Mouse (Mus musculus) liver, embryonic 14.5 days (tissue): ENCODE data around the gene Jsrp1.

Source experiments
- CTCF ChIP-seq: IDR thresholded peaks from 2 replicates; pipeline ENCODE4 v1.5.1; 2016; ENCODE audit warnings: antibody characterized with exemption, low read depth, control low read depth
- EP300 ChIP-seq: IDR thresholded peaks from 2 replicates; pipeline ENCODE4 v1.6.1; 2016; ENCODE audit warnings: antibody characterized with exemption, low read depth

GRCm38 (mm10) chr10:80792175-80793032 is 20.9 kb downstream of the Jsrp1 start:
- TF ChIP-seq CTCF (no peak), EP300 (no peak)
